In the genomic region with DNA sequence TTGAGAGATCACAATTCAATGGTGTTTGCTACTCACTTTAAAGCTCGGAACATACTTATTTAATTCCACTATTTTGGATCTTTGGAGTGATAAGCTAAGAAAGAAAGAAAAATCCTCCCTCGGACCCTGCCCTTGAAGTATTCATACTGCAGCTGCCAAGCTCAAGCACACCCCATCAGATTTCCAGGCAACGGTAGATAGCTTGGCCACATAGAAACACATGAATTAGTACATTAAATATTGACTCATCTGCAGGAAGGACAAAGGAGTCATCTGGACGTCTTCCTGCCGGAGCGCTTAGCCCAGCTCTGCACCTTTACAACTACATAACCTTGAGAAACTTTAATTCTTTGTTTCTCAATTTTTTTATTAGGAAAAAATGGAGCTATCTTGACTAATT, we compare ENCODE assay signal across 34 mouse cellular contexts.
"Had no signal": no experiment of that assay in that cellular context is flagged by ENCODE, and none has a peak within 500 bp of the region (broad histone marks: within the 10 kb centered on the region; RNA-seq: fewer than 3 reads in every experiment).

No protein-coding gene starts in this region.

- DNase-seq: heart, adult 2 months; heart, postnatal 14 days; heart, postnatal 36 days; heart, postnatal 4 days; kidney, adult 11 months; kidney, adult 18-20 months; kidney, adult 2 months; kidney, adult 8-10 months; kidney, adult 9 months; kidney, postnatal 10 days; kidney, postnatal 14 days; kidney, postnatal 25 days; kidney, postnatal 36 days; kidney, postnatal 4 days; layer of hippocampus, adult 9-11 months; layer of hippocampus, postnatal 36 days had no signal

- ATAC-seq: hindbrain, postnatal 0 days; inflammation-experienced regulatory T-cells, adult 6 months; intestine, embryonic 15.5 days; intestine, embryonic 16.5 days; intestine, postnatal 0 days had no signal

- H3K9me3 ChIP-seq: heart, embryonic 10.5 days; heart, embryonic 12.5 days; heart, embryonic 13.5 days; heart, embryonic 15.5 days; hindbrain, embryonic 10.5 days; hindbrain, embryonic 12.5 days; hindbrain, embryonic 13.5 days; hindbrain, embryonic 15.5 days; intestine, embryonic 15.5 days; kidney, embryonic 15.5 days had no signal

- H3K36me3 ChIP-seq: heart, embryonic 10.5 days; heart, embryonic 12.5 days; heart, embryonic 13.5 days; heart, embryonic 15.5 days; hindbrain, embryonic 10.5 days; hindbrain, embryonic 12.5 days; hindbrain, embryonic 13.5 days; hindbrain, embryonic 15.5 days; intestine, embryonic 15.5 days; kidney, embryonic 15.5 days had no signal

- H3K4me1 ChIP-seq: heart, embryonic 10.5 days; heart, embryonic 12.5 days; heart, embryonic 13.5 days; heart, embryonic 15.5 days; hindbrain, embryonic 10.5 days; hindbrain, embryonic 12.5 days; hindbrain, embryonic 13.5 days; hindbrain, embryonic 15.5 days; intestine, embryonic 15.5 days had no signal

- H3K27ac ChIP-seq: heart, adult 2 months; heart, embryonic 10.5 days; heart, embryonic 13.5 days; heart, embryonic 15.5 days; hindbrain, embryonic 10.5 days; hindbrain, embryonic 12.5 days; hindbrain, embryonic 13.5 days; hindbrain, embryonic 14.5 days; hindbrain, embryonic 15.5 days; hindbrain, postnatal 0 days; intestine, embryonic 15.5 days; kidney, embryonic 15.5 days; kidney, postnatal 0 days; layer of hippocampus, adult 2 months had no signal

- H3K4me3 ChIP-seq: heart, adult 2 months; heart, embryonic 10.5 days; heart, embryonic 12.5 days; heart, embryonic 13.5 days; heart, embryonic 15.5 days; hindbrain, embryonic 10.5 days; hindbrain, embryonic 12.5 days; hindbrain, embryonic 13.5 days; hindbrain, embryonic 15.5 days; intestine, embryonic 15.5 days; kidney, embryonic 15.5 days; layer of hippocampus, adult 2 months had no signal

- H3K27me3 ChIP-seq: heart, embryonic 12.5 days; heart, embryonic 13.5 days; heart, embryonic 15.5 days; hindbrain, embryonic 12.5 days; hindbrain, embryonic 13.5 days; hindbrain, embryonic 15.5 days; intestine, embryonic 15.5 days; kidney, embryonic 15.5 days had no signal

- H3K9ac ChIP-seq: heart, embryonic 12.5 days; heart, embryonic 13.5 days; heart, embryonic 15.5 days; hindbrain, embryonic 12.5 days; hindbrain, embryonic 13.5 days; hindbrain, embryonic 14.5 days; hindbrain, embryonic 15.5 days; intestine, embryonic 15.5 days; kidney, embryonic 15.5 days had no signal

- H3K4me2 ChIP-seq: heart, embryonic 11.5 days; heart, embryonic 12.5 days; heart, embryonic 13.5 days; heart, embryonic 15.5 days; hindbrain, embryonic 12.5 days; hindbrain, embryonic 13.5 days; hindbrain, embryonic 14.5 days; hindbrain, embryonic 15.5 days; intestine, embryonic 15.5 days; kidney, embryonic 15.5 days had no signal
